Mouse (Mus musculus): ENCODE measurements around the gene Tmem132a. TPM values are rescaled to one million over a fixed set of nuclear protein-coding genes. Genes with fewer than 3 reads are reported as not detected.
A peak's percentile ranks its signal among the peaks of the same experiment; 100 is the strongest.

The Tmem132a gene
- polyA plus RNA-seq, 1 experiment = 11.0 TPM

DNA sequence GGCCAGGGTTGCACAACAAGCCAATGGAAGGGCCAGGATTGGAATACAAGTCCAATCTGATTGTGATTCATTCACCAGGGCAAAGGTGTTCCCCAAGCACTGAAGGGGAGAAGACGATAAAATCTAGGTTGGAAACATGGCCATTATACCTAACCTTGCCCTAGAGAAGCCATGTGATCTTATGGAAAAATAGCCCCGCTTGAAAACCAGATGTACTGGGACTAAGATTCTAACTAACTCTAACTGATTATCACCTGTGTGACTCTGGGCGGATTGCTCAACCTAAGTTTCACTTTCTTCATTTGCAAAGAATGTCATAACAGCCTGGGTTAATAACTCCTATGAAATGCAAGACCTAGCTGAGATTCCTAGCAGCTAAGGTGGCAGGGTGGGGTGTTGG, 14.3 kb downstream of the Tmem132a start:
- Histone ChIP-seq H3K36me3 (ENCODE audit: control insufficient read depth, insufficient read depth, low read length) (no peaks in the 10 kb centered on the region), H3K27me3 (ENCODE audit: control insufficient read depth, insufficient read depth, low read length) (no peaks in the 10 kb centered on the region), H3K27ac (ENCODE audit: control insufficient read depth, insufficient read depth, low read length) (no peak overlapping the region), H3K4me1 (replicated peaks; ENCODE audit: control insufficient read depth, insufficient read depth, low read length) (no peaks in the 10 kb centered on the region), H3K4me3 (ENCODE audit: control insufficient read depth, insufficient read depth, low read length) (no peak overlapping the region)
- no peak for TF ChIP-seq POLR2A (IDR thresholded peaks at IDR 0.05; ENCODE audit: control insufficient read depth, extremely low read depth, insufficient read depth, low read length, poor library complexity)
- TF ChIP-seq CTCF (IDR thresholded peaks at IDR 0.05; ENCODE audit: borderline replicate concordance, control insufficient read depth, extremely low read depth, insufficient read depth, low read length, poor library complexity) = no peak
- no peak for DNase-seq
- WGBS = 93% methylated on average over 3 of the region's 3 CpGs

DNA sequence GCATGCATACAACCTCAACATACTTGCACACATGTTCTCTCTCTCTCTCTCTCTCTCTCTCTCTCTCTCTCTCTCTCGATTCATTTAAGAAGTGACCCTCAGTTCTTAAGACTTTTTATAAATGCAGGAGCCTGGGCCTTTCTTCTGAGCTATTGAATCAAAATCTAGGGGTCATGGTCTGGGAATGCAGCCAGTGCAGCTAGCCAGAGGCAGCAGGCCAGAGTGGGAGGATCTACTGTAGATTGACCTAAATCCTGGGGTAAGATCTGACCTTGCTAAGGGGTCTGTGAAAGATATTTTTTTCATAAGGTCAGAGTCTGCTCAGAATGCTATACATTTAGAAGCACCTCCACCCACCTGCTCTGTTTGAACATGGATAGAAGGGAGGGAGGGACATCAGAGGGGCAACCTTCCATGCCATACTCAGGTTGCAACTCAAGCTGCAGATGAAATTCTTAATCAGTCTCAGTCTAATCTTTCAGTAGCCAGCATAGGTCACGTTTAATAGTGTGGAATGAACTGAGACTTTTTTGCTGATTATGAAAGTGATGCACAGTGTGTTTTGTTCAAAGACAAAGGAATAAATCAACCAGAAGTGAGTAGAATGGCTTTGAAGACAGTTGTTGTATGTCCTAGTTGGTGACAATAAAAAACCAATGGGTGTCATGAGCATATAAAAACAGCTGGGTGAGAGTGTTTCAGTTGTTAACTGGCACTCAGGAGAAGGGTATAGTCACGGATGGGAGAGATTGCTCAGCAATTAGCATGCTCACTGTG, 22.2 kb downstream of the Tmem132a start:
- TF ChIP-seq POLR2A (IDR thresholded peaks at IDR 0.05; ENCODE audit: control insufficient read depth, extremely low read depth, insufficient read depth, low read length, poor library complexity) = no peak
- TF ChIP-seq CTCF (IDR thresholded peaks at IDR 0.05; ENCODE audit: borderline replicate concordance, control insufficient read depth, extremely low read depth, insufficient read depth, low read length, poor library complexity) = no peak
- Histone ChIP-seq H3K36me3 (ENCODE audit: control insufficient read depth, insufficient read depth, low read length) (no peaks in the 10 kb centered on the region), H3K4me3 (ENCODE audit: control insufficient read depth, insufficient read depth, low read length) (no peak overlapping the region), H3K27me3 (ENCODE audit: control insufficient read depth, insufficient read depth, low read length) (no peaks in the 10 kb centered on the region), H3K27ac (ENCODE audit: control insufficient read depth, insufficient read depth, low read length) (no peak overlapping the region), H3K4me1 (replicated peaks; ENCODE audit: control insufficient read depth, insufficient read depth, low read length) (peaks cover 8% of the 10 kb centered on the region)
- WGBS = 85% methylated on average over 3 of the region's 3 CpGs
- no peak for DNase-seq

- TF ChIP-seq POLR2A (IDR thresholded peaks at IDR 0.05; ENCODE audit: control insufficient read depth, extremely low read depth, insufficient read depth, low read length, poor library complexity) (no peak), CTCF (IDR thresholded peaks at IDR 0.05; ENCODE audit: borderline replicate concordance, control insufficient read depth, extremely low read depth, insufficient read depth, low read length, poor library complexity) (no peak)
- no peak overlapping the region for H3K27ac ChIP-seq (ENCODE audit: control insufficient read depth, insufficient read depth, low read length)
- 97% methylated on average over 7 of the region's 7 CpGs for WGBS
- H3K4me3 ChIP-seq (ENCODE audit: control insufficient read depth, insufficient read depth, low read length) = no peak overlapping the region
- H3K27me3 ChIP-seq (ENCODE audit: control insufficient read depth, insufficient read depth, low read length) = no peaks in the 10 kb centered on the region
- H3K4me1 ChIP-seq (replicated peaks; ENCODE audit: control insufficient read depth, insufficient read depth, low read length) = peaks cover 16% of the 10 kb centered on the region
- H3K36me3 ChIP-seq (ENCODE audit: control insufficient read depth, insufficient read depth, low read length) = no peaks in the 10 kb centered on the region
- DNase-seq = no peak
These were observed 23.6 kb downstream of the Tmem132a start for GRCm38 (mm10) chr19:10846150-10846549.

- no peak for DNase-seq
- H3K4me3 ChIP-seq (ENCODE audit: control insufficient read depth, insufficient read depth, low read length) = no peak overlapping the region
- no peak for TF ChIP-seq POLR2A (IDR thresholded peaks at IDR 0.05; ENCODE audit: control insufficient read depth, extremely low read depth, insufficient read depth, low read length, poor library complexity)
- TF ChIP-seq CTCF (IDR thresholded peaks at IDR 0.05; ENCODE audit: borderline replicate concordance, control insufficient read depth, extremely low read depth, insufficient read depth, low read length, poor library complexity) = no peak
- H3K27ac ChIP-seq (ENCODE audit: control insufficient read depth, insufficient read depth, low read length) = no peak overlapping the region
- H3K4me1 ChIP-seq (replicated peaks; ENCODE audit: control insufficient read depth, insufficient read depth, low read length) = peaks cover 16% of the 10 kb centered on the region
- no peaks in the 10 kb centered on the region for H3K27me3 ChIP-seq (ENCODE audit: control insufficient read depth, insufficient read depth, low read length)
- WGBS = 89% methylated on average over 3 of the region's 3 CpGs
- no peaks in the 10 kb centered on the region for H3K36me3 ChIP-seq (ENCODE audit: control insufficient read depth, insufficient read depth, low read length)
These were observed 24.3 kb downstream of the Tmem132a start for GRCm38 (mm10) chr19:10845454-10845853.

GRCm38 (mm10) chr19:10844206-10844605, 25.5 kb downstream of the Tmem132a start:
- 95% methylated on average over 5 of the region's 5 CpGs for WGBS
- Histone ChIP-seq H3K27me3 (ENCODE audit: control insufficient read depth, insufficient read depth, low read length) (no peaks in the 10 kb centered on the region), H3K4me3 (ENCODE audit: control insufficient read depth, insufficient read depth, low read length) (no peak overlapping the region), H3K27ac (ENCODE audit: control insufficient read depth, insufficient read depth, low read length) (no peak overlapping the region), H3K36me3 (ENCODE audit: control insufficient read depth, insufficient read depth, low read length) (no peaks in the 10 kb centered on the region), H3K4me1 (replicated peaks; ENCODE audit: control insufficient read depth, insufficient read depth, low read length) (peaks cover 19% of the 10 kb centered on the region)
- no peak for DNase-seq
- TF ChIP-seq POLR2A (IDR thresholded peaks at IDR 0.05; ENCODE audit: control insufficient read depth, extremely low read depth, insufficient read depth, low read length, poor library complexity) (no peak), CTCF (IDR thresholded peaks at IDR 0.05; ENCODE audit: borderline replicate concordance, control insufficient read depth, extremely low read depth, insufficient read depth, low read length, poor library complexity) (no peak)

DNA sequence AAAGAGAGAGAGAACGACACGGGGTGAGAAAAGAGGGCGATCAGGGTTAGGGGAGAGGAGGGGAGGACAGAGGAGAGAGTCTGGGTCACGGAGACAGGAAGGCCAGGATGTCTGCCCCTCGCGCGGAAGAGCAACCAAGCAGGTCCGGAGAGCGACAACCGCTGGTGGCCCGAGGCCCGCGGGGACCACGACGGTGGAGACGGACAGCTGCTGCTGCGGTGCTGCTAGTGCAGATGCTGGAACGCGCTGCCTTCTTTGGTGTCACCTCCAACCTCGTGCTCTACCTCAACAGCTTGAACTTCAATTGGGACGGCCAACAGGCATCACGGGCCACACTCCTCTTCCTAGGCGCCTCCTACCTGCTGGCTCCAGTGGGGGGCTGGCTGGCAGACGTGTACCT, 26.8 kb downstream of the Tmem132a start:
- WGBS = 46% methylated on average over 24 of the region's 24 CpGs
- no peak overlapping the region for H3K27ac ChIP-seq (ENCODE audit: control insufficient read depth, insufficient read depth, low read length)
- no peak for DNase-seq

More for the DNA sequence above, 26.8 kb downstream of the Tmem132a start:
- Histone ChIP-seq H3K36me3 (ENCODE audit: control insufficient read depth, insufficient read depth, low read length) (no peaks in the 10 kb centered on the region), H3K27me3 (ENCODE audit: control insufficient read depth, insufficient read depth, low read length) (no peaks in the 10 kb centered on the region), H3K4me3 (ENCODE audit: control insufficient read depth, insufficient read depth, low read length) (peak overlapping the region; percentile 22), H3K4me1 (replicated peaks; ENCODE audit: control insufficient read depth, insufficient read depth, low read length) (peaks cover 22% of the 10 kb centered on the region)
- no peak for TF ChIP-seq CTCF (IDR thresholded peaks at IDR 0.05; ENCODE audit: borderline replicate concordance, control insufficient read depth, extremely low read depth, insufficient read depth, low read length, poor library complexity)
- no peak for TF ChIP-seq POLR2A (IDR thresholded peaks at IDR 0.05; ENCODE audit: control insufficient read depth, extremely low read depth, insufficient read depth, low read length, poor library complexity)
